Mouse (Mus musculus) bone marrow macrophage, adult 2 months (primary cell): ENCODE data around the gene Emilin3.

Experiments used
- CTCF ChIP-seq: IDR thresholded peaks from 2 replicates; pipeline ENCODE4 v1.5.1; 2012; ENCODE audit warnings: low read depth, mild to moderate bottlenecking, low read length, moderate library complexity
- POLR2A ChIP-seq: IDR thresholded peaks from 2 replicates; pipeline ENCODE4 v1.6.1; 2012; ENCODE audit warnings: mild to moderate bottlenecking, low read depth, low read length, borderline replicate concordance

- no peak for TF ChIP-seq POLR2A
- TF ChIP-seq CTCF, result no peak
Observed at GRCm38 (mm10) chr2:160917313-160917712, 5.2 kb upstream of the Emilin3 start.
